Mouse (Mus musculus) adrenal gland, adult 2 months (tissue): ENCODE data around the gene Il34. TPM values are rescaled to one million over a fixed set of nuclear protein-coding genes. Genes with fewer than 3 reads are reported as not detected.
A peak's percentile ranks its signal among the peaks of the same experiment; 100 is the strongest.
"Not testable (repeated sequence)": the region's sequence is repeated elsewhere in the genome, so short reads cannot be mapped to it uniquely, and the experiment has no call there.

Experiments
- DNase-seq: peaks from one replicate; pipeline ENCODE4 v3.0.0; 2021
- polyA plus RNA-seq: library from polyadenylated mRNA; depleted of rRNA; stranded (reverse); fragments of >200 nt; gene quantifications from 2 replicates; pipeline ENCODE4 v1.2.3, GENCODE M21; 2012
- total RNA-seq, 2 experiments: library from RNA; stranded (reverse); gene quantifications; 2 replicates each; pipeline ENCODE4 v1.2.3; 2021

Gene Il34
- total and polyA plus RNA-seq, 3 experiments: 42.8 to 187 (median 63.0) TPM

DNA sequence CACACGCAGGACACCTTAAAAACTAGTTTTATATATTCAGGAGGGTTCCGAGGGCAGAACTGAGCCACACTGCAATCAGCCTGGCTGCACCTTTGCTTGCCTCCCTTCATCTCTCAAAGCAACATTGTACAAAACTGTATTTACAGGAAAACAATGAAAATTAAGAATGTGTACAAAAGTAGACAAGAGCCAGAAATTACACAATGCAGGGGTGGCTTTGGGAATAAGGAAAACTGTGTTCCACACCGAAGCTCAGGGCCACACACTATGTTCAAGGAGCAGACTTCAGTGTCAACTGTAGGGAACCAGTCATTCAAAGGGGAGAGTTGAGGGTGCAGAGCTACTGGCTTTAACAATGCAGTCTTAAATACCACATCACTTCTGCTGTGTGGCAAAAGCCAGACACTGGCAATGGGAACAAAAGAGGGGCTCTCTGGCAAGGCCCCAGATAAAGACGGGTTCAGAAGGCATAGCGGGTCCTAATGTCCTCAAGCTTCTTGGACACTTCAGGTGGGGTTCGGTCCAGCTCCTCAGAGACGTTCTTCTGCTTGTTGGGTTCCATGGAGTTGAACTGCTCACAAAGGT, 4.8 kb upstream of the Il34 start:
- DNase-seq: no peak

DNA sequence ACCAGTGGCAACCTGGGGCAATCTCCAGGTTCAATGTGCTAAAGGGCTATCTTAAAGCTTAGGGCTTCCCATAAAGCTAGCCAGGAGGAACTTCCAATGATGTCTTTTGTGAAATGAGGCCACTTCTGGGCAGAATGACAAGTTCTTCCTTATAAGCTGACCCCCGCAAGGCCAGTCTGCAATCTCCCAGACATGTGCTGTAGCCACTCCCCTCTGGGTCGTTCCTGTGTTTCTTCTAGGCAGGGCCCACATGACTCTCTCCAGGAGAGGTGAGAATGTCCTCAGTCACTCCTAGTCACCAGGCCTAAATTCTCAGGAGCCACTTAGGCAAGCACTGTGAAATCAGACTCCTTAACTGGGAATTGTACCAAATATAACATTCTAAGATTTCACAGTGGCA, 4.1 kb upstream of the Il34 start:
- peak; percentile 67 for DNase-seq

DNA sequence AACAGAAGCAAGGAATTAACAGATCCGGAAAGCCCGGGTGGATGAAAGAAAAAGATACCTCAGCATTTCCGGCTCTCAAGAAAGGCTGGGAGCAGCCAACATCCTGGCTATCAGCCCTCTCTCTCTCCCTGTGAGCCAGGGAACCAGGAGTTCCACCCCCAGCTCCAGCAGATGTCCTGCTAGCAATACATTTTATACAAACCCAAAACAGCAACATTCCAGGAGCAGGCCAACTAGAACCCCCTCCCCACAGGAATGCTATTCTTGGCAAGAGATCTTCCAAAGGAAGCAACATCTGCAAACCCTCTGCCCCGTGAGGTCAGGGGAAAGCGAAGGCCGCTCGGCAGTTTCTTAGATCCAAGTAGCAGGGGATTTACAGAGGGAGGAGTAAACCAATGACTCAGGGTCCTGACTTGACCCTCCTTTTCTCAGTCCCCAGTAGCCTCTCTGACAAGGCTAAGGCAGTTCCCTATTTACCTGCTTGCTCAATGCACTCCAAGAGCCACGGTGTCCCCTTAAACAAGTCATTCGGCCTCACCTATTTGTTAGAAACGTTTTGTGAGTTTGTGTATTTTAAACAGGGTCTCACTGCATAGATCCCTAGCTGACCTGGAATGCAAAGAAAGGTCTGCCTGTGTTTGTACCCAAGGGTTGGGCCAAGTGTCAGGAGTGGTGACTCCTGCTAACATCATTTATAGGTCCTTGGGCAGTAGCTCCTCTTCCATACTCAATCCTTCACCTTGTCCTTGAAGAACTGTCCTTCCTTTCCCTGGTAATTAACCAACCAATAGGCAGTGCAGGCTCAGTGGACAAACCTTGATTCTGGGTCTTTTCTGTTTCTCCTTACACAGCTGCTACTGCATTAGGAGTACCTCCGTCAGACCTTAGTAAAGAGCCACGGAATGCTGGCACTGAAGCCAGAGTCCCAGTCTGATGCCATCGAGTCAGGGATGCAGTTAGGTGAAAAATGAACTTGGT, 3.1 kb upstream of the Il34 start:
- peak; percentile 53 for DNase-seq

DNA sequence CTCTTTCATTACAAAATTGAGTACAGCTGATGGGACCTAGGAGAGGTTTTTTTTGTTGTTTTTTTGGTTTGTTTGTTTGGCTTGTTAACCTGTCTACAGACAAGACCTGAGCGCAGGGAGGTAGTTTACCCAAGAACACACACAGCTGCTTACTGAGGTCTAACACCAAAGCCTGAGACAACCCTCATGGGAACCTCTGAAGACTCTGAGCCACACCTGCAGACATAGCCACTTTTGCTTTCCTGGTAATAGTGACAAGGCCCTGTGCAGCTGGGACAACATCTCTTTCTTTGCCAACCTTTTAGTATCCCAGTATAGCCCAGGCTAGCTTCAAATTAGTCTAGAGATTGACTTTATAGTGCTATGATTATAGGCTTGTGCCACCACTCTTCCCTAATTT, 422 bp upstream of the Il34 start:
- no peak for DNase-seq

DNA sequence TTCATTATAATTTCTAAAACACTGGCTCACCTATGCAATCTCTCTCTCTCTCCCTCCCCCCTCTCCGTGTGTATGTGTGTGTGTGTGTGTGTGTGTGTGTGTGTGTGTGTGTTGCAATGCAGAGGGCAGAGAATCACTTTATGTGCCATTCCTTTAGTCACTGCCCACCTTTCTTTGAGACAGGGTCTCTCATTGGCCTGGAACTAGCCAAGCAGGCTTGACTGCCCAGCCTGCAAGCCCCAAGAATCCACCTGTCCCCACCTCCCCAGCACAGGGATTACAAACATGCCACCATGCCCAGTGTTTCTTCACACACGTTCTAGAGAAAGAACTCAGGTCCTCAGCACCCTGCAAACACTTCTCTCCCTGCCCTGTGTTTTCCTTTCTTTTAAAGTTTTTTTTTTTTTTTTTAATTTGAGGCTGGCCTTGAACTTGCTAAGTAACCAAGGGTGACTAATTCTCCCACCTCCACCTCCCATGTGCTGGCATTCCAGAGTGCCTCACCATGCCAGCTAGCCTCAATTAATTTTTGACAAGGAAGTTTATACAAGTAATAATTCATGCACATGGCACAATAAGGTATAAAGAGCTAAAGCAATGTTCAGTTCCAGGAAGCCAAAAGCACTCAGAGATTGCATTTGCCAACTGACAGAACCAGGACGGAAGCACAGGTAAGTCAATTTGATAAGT, 754 bp downstream of the Il34 start:
- peak; percentile 52 for DNase-seq

DNA sequence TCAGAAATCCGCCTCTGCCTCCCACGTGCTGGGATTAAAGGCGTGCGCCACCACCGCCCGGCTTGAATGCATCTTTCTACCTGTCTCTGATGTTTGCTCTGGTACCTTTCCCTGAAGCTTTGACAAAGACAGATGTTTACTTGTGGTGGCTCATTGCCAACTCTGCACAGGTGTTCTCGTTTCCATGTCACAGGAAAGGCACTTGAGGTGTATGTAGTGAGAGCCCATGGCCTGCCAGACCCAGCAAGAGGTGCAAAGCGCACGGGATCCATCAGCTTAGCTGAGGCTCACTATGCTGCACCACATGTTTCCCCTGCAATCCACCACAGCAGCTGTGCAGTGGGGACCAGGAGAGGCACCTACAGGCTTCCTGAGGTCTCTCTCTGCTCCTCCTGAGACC, 1.9 kb downstream of the Il34 start:
- no peak for DNase-seq

DNA sequence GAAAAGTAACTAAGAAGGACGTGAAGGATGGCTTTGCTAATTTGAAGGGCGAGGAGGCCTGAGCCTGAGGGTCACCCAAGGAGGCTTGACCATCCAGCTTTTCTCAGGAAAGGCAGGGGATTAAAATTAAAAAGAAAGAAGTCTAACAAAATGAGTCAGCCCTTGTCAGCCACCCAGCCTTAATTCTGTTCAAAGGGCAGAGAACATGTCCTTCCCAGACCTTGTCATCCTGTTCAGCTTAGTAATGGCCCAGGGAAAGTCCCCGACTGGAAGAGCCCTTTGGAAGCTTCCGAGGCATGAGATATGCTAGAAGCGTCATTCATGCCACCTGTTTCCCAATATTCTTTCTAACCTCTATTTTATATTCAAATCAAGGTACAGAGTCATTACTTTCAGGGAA, 2.7 kb downstream of the Il34 start:
- DNase-seq: peak; percentile 72

DNA sequence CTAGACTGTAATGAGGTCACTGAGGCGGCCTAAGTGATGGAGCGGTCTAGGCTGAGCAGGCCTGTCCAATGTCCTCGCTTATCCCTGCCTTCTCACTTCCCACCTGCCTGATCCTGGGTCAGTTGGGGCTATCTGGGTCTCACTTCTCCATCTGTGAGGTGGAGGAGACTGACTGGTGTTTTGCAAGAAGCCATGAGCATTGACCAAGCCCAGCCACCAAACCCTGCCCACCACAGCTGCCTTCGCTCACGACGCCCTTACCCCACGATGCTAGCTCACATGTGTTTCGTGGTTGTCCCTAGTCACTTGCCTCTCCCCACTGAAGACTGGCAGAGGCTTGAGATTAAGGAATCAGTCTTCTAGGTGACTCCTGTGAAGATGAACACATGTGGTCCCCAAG, 8.6 kb downstream of the Il34 start:
- DNase-seq: no peak

DNA sequence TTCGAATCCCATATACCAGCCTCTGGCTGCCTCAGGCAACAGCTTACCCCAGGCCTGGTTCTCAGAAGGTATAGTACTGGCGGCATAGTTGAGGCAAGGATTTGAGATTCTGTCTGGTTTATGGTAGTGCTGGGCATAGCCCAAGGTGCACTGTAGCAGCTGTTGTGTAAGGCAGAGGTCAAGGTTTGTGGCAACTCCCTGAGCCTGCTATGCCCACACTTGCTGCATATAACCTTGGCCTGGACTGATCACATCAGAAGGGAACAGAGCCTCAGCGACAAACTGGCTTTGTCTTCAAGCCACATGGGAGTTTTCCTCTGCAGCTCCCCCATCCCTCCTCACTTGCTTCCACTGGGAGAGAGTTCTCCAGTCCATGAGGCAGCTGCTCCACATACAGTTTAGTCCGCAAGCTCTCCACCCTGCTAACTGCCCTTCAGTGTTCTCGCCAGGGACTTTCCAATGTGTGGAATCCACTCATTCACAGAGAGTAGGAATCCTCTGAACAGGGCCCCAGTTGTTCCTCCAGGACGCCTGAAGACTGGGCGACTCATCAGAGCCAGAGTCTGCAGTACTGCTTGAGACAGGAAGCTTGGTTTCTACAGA, 11.3 kb downstream of the Il34 start:
- peak; percentile 63 for DNase-seq

DNA sequence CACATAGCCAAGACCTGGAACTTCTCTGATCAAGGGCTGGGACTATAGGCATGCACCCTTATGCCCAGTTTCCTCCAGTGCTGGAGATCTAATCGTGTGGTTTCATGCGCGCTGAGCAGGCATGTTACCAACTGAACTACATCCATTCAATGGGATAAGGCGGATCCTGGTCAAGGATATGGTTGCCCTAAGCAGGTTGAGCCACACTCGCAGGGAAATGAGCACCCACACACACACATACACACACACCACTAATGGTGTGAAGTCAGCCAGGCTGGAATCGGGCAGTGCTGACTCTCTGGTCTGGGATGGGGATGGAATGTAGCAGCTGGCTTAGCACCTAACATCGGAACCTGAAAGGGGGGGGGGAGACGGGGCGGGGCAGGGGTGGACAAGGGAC, 11.8 kb downstream of the Il34 start:
- DNase-seq: no peak

DNA sequence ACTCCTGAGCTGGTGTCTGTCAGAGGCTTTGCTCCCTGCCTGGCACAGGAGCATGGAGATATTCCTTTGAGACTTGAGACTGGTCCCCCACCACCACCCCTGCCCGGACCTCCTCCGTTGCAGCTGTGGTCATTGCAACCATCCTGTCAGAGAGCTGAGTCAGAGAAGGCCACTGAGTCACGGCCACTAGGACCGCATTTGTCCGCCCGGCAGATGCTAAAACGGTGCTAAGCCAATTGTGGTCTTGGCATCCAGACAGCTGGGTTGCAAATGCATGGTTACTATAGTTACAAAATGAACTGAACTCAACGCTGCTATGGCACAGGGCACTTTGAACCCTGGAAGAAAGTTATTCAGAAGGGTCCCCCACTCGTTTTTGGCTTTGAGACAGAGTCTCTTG, 12.2 kb downstream of the Il34 start:
- DNase-seq: peak; percentile 42

DNA sequence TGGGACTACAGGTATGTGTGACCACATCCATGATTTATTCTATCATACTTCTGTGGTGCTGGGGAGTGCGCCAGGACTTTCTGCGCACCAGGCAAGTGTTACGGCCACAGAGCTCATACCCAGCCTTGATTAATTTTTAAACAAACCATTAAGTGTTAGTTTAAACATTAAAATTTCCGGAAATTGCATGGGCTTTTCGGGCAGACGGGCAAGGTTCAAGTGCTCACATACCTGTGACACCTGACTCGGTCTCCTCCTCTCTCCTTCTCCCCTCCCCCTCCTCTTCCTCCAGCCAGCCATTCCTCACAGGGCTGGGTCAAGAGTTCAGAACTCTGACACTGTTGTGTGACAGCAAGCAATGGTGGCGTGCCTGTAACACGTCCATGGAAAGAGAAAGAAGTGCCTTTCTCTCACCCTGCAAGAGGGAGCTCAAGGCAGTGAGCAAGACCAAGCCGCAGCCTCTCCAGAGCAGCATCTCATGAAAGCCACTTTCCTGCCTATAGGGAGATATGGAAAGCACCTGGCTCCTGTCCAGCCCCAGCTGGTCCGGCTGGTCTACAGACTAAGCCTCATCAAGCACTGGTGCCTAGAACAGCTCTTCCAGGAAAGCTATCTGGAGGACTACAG, 13.0 kb downstream of the Il34 start:
- DNase-seq: no peak

DNA sequence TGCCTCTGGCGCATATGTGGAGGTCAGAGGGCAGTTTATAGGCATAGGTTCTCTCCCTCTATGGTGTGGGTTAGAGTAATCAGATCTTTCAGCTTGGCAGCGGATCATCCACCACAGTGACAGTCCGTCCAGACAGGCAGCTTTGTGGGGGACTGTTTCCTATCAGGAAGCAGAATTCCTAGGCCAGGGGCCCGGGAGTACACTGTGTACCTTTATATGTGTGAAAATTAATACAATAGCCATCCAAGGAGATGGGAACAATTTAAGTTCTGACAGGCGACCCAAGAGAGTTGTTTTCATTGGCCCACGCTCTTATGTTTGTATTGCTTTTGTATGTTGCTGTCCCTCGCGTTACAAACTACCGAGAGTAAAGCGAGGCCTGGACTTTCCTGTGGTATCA, 14.6 kb downstream of the Il34 start:
- DNase-seq: no peak

DNA sequence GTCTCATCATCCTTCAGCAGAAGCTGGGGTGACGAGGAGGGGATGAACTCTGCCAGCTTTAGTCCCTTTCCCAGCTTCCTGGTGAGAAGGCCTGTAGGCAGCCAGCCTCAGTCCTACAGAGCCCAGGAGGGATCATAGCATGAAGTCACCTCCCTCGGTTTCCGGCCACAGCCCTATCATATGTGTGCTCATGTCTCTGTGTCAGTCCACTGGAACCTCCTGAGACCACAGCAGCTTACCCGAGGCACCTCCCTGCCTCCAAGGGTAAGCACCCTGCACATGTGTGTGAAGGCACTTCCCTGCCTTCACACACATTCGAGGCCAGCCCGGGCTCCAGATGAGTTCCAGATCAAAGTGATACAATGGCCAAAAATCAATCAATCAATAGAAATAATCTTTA, 15.5 kb downstream of the Il34 start:
- no peak for DNase-seq

DNA sequence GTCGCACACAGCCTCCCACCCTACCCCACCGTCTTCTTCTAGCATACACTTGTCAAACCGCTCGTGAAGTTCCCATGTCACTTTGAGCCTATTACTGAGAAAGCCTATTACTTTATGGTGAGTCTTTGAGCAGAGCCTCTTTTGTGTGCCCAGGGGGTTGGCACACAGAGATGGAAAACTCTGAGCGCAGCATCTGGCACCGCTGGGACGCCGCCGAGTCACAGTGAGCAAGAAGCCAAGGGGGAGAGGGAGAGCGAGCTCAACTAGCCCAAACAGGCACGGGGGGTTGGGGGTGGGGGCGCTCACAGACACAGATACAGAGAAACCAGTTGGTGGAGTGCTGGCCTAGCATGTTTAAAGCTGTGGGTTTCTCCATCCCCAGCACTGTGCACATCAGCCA, 16.2 kb downstream of the Il34 start:
- no peak for DNase-seq

DNA sequence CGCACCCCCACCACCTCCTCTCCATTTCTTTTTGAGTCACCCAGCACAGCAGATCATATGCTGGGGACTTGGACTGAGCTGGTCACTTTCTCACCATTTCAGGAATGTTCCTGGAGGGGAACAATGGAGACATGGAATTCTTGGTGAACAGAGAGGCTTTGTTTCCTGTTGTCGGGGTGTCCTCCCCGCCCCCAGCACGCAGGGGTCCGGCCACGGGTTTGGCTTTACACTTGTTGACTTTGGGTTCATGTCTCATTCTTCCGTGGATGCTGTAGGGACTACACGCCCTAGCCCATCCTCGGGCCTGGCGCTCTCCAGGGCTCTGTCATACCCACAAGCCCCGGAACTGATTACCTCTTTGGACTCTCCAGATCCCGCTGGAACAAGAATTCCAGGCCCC, 16.7 kb downstream of the Il34 start:
- no peak for DNase-seq

DNA sequence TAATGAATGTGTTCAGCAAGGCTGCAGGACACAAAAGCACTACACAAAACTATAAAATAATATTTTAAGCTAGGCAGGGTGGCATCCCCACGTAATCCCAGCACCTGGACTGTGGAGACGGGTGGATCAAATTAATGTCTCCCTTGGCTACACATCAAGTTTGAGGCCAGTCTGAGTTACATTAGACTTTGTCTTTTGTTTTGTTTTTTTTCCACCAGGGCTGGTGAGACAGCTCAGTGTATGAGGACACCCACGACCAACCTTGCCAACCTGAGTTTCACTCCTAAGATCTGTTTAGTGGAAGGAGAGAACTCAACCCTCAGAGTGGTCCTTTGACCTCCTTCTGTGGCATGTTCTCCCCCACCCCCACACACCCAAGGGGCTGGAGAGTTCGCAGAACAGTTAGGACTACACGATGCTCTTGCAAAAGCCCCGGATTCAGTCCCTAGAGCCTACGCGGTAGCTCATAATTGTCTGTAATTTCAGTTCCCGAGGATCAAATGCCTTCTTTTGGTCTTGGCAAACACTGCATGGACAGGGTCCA, 18.2 kb downstream of the Il34 start:
- DNase-seq: peak; percentile 50

DNA sequence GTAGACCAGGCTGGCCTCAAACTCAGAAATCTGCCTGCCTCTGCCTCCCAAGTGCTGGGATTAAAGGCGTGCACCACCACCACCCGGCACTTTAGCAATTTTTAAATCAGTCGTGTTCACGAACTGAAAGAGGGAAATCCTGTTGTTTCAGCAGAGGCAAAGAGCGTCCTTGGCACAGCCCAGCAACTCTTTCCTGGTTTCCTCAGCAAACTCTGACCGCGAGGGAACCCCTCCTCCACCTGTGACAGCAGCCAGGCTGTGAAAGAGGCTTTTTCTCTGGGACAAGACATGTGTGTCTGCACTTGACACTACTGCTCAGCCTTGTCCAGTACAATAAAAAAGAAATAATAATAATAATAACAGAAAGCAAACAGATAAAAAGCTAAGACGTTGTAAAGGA, 18.8 kb downstream of the Il34 start:
- peak; percentile 45 for DNase-seq

DNA sequence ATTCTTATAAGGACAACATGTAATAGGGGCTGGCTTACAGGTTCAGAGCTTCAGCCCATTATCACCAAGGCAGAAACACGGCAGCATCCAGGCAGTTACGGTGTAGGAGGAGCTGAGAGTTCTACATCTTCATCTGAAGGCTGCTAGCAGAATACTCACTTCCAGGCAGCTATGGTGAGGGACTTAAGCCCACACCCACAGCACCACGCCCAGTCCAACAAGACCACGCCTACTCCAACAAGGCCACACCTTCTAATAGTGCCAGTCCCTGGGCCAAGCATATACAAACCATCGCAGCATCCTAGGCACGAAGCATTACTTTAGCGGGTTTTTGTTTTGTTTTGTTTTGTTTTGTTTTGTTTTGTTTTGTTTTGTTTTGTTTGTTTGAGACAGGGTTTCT, 19.2 kb downstream of the Il34 start:
- DNase-seq: not testable (repeated sequence)

DNA sequence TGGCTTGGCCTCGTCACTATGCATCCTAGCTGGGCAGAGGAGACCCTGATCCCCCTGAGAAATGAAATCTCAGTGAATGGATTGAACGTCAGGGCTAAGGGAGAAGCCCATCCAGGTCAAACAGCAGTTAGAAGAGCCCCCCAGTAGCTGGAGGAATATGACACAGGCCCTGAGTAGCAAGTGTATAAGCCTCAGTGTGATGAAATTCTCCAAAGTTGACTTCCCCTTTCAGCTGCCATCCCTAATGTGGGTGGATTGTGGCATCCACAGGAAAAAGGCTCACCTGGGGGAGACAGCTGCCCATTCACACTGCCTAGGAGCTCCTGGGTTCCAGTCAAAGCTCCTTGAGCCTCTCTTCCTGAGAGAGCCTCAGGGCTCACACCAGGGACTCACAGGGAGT, 20.4 kb downstream of the Il34 start:
- DNase-seq: no peak

DNA sequence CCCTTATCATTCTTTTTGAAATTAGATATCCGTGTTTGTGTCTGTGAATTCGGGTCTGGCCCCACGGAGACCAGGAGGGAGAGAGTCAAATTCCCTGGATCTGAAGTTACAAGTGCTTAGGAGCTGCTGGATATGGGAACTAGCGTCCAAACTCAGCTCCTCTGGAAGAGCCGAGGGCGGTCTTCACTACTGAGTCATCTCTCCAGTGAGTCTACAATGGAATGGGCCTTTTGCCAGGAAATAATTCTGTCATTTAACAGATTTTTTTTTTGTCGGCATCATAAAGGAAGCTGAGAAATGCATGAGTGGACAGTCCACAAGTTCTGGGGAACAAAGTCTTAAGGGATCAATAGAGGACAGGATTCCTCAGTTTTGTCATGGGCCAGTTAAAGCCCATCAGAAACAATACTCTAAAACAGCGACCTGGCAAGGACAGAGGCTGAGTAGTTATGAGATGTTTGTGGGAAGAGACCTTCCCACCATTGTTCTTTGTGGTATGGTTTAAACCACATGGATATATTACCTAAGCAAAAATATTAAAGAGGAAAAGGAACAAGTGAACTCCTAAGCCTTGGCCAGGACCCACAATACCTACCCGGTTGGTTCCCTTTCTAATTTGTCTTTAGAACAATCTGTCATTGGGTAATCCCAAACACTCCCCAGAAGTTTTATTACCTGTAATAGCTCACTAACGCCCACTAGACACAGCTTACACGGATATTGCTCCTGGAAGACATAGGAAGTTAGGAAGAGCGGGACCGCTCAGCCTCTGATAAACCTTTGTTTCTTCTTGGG, 25.6 kb downstream of the Il34 start:
- peak; percentile 42 for DNase-seq
